In the genomic region with DNA sequence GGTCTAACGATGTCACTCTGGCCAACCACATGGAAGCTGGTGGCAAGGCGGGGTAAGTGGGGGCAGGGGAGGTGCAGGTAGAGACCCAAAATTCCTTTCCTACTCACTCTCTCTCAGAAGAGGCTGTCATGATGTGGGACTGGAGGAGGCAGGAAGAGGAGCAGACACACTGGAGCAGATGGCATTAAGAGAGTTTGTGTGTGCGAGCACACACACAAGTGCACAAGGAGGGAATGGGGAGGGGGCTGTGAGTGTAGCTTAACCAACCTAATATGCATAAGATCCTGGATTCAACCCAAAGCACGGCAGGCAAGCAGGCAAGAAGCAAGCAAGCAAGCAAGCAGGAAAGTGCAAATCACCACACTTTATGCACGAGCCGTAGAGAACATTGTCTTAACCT, we compare ENCODE assay signal across 9 mouse cellular contexts.
"Had no signal": no experiment of that assay in that cellular context is flagged by ENCODE, and none has a peak within 500 bp of the region (broad histone marks: within the 10 kb centered on the region; RNA-seq: fewer than 3 reads in every experiment).

No protein-coding gene starts in this region.

- H3K4me3 ChIP-seq: left cerebral cortex, adult 2 months; limb, embryonic 10.5 days; liver, embryonic 15.5 days; megakaryocyte, embryonic 14.5 days; midbrain, embryonic 12.5 days; neural tube, embryonic 13.5 days; stomach, embryonic 15.5 days had no signal

- H3K4me1 ChIP-seq: liver, embryonic 15.5 days; stomach, embryonic 15.5 days had no signal

- H3K27me3 ChIP-seq: neural tube, embryonic 13.5 days; stomach, embryonic 15.5 days had no signal

- H3K9ac ChIP-seq: liver, embryonic 15.5 days; midbrain, embryonic 12.5 days; neural tube, embryonic 13.5 days; stomach, embryonic 15.5 days had no signal

- H3K4me2 ChIP-seq: liver, embryonic 11.5 days; liver, embryonic 15.5 days; midbrain, embryonic 12.5 days; neural tube, embryonic 13.5 days; stomach, embryonic 15.5 days had no signal

- H3K27ac ChIP-seq: left cerebral cortex, adult 2 months; limb, embryonic 10.5 days; liver, embryonic 15.5 days; macrophage; midbrain, embryonic 12.5 days; neural tube, embryonic 13.5 days; stomach, embryonic 15.5 days had no signal

- H3K36me3 ChIP-seq: limb, embryonic 10.5 days; liver, embryonic 15.5 days; midbrain, embryonic 12.5 days; stomach, embryonic 15.5 days had no signal

- H3K9me3 ChIP-seq: limb, embryonic 10.5 days; liver, embryonic 15.5 days; megakaryocyte, embryonic 14.5 days; midbrain, embryonic 12.5 days; neural tube, embryonic 13.5 days; stomach, embryonic 15.5 days had no signal
